Comparison of ENCODE assay signal across 8 mouse cellular contexts in genomic region chr7:133121661-133122378, GRCm38 (mm10). TPM values are rescaled to one million over a fixed set of nuclear protein-coding genes. Genes with fewer than 3 reads are reported as not detected.
DNase-seq lines count a peak whose midpoint lies in the region; ATAC-seq and TF ChIP-seq lines count a peak whose summit lies in the region.

No protein-coding gene starts in this region.

- no peaks in the 10 kb centered on the region; the same call in 1 of the 2 replicates for H3K4me1 ChIP-seq in brown adipose tissue, adult 24 weeks (ENCODE audit: control insufficient read depth, insufficient read depth, insufficient read length, low read length)
- peaks cover 4% of the 10 kb centered on the region; the same call in 1 of the 2 replicates for H3K4me1 ChIP-seq in forebrain, postnatal 0 days (ENCODE audit: insufficient read depth)
- peaks cover 50% of the 10 kb centered on the region for H3K4me1 ChIP-seq in hindbrain, embryonic 15.5 days (replicated peaks)
- H3K4me1 ChIP-seq in liver, embryonic 15.5 days (replicated peaks) = peaks cover 49% of the 10 kb centered on the region
- H3K4me1 ChIP-seq in neural tube, embryonic 14.5 days (ENCODE audit: control insufficient read depth, insufficient read depth, low read length) = peaks cover 42% of the 10 kb centered on the region

- TF ChIP-seq CTCF in forebrain, postnatal 0 days (IDR thresholded peaks at IDR 0.05; ENCODE audit: low read depth) = no peak

- H3K27me3 ChIP-seq in forebrain, postnatal 0 days (ENCODE audit: insufficient read depth, low read length) = no peaks in the 10 kb centered on the region; the same call in 1 of the 2 replicates
- no peaks in the 10 kb centered on the region for H3K27me3 ChIP-seq in hindbrain, embryonic 15.5 days
- H3K27me3 ChIP-seq in liver, embryonic 15.5 days = peaks cover 71% of the 10 kb centered on the region
- H3K27me3 ChIP-seq in neural tube, embryonic 14.5 days (ENCODE audit: control insufficient read depth, insufficient read depth, low read length) = no peaks in the 10 kb centered on the region

- no peaks in the 10 kb centered on the region for H3K36me3 ChIP-seq in forebrain, postnatal 0 days (ENCODE audit: insufficient read depth)
- H3K36me3 ChIP-seq in hindbrain, embryonic 15.5 days = no peaks in the 10 kb centered on the region
- H3K36me3 ChIP-seq in liver, embryonic 15.5 days (replicated peaks) = no peaks in the 10 kb centered on the region
- H3K36me3 ChIP-seq in neural tube, embryonic 14.5 days (ENCODE audit: control insufficient read depth, insufficient read depth, low read length) = no peaks in the 10 kb centered on the region

- WGBS in forebrain, postnatal 0 days = 3% methylated on average over 71 of the region's 94 CpGs
- under 1% methylated on average over 79 of the region's 94 CpGs for WGBS in hindbrain, embryonic 15.5 days
- WGBS in liver, embryonic 15.5 days (ENCODE audit: insufficient replicate concordance) = under 1% methylated on average over 93 of the region's 94 CpGs
- under 1% methylated on average over 78 of the region's 94 CpGs for WGBS in neural tube, embryonic 14.5 days

- peak overlapping the region; percentile 80 for H3K9ac ChIP-seq in forebrain, postnatal 0 days
- peak overlapping the region; percentile 92 for H3K9ac ChIP-seq in hindbrain, embryonic 15.5 days
- peak overlapping the region; percentile 56 for H3K9ac ChIP-seq in liver, embryonic 15.5 days
- H3K9ac ChIP-seq in neural tube, embryonic 14.5 days (replicated peaks; ENCODE audit: low read depth, low read length) = peak overlapping the region; percentile 84

- peak; percentile 38 for DNase-seq in right cerebral cortex, postnatal 25 days
- DNase-seq in right cerebral cortex, adult 18-20 months = no peak
- DNase-seq in forebrain, postnatal 0 days = peak; percentile 52
- DNase-seq in ovary, postnatal 10 days (ENCODE audit: low spot score) = no peak

- peak overlapping the region; percentile 100 for H3K4me3 ChIP-seq in brown adipose tissue, adult 24 weeks (ENCODE audit: insufficient read depth, low read depth, low read length)
- H3K4me3 ChIP-seq in forebrain, postnatal 0 days (ENCODE audit: low read depth, low read length) = peak overlapping the region; percentile 79
- H3K4me3 ChIP-seq in hindbrain, embryonic 15.5 days = peak overlapping the region; percentile 86
- peak overlapping the region; percentile 67 for H3K4me3 ChIP-seq in liver, embryonic 15.5 days (replicated peaks)
- peak overlapping the region; percentile 67 for H3K4me3 ChIP-seq in neural tube, embryonic 14.5 days (ENCODE audit: low read depth, low read length)

- H3K9me3 ChIP-seq in forebrain, postnatal 0 days (ENCODE audit: low read length) = no peaks in the 10 kb centered on the region
- H3K9me3 ChIP-seq in hindbrain, embryonic 15.5 days = no peaks in the 10 kb centered on the region
- H3K9me3 ChIP-seq in liver, embryonic 15.5 days (replicated peaks) = no peaks in the 10 kb centered on the region
- no peaks in the 10 kb centered on the region for H3K9me3 ChIP-seq in neural tube, embryonic 14.5 days (ENCODE audit: control insufficient read depth, low read length)

- H3K4me2 ChIP-seq in forebrain, postnatal 0 days (ENCODE audit: low read depth) = peak overlapping the region; percentile 99
- peak overlapping the region; percentile 99 for H3K4me2 ChIP-seq in hindbrain, embryonic 15.5 days
- peak overlapping the region; percentile 90 for H3K4me2 ChIP-seq in liver, embryonic 15.5 days
- peak overlapping the region; percentile 99 for H3K4me2 ChIP-seq in neural tube, embryonic 14.5 days (ENCODE audit: low read depth, low read length)

- H3K27ac ChIP-seq in brown adipose tissue, adult 24 weeks (replicated peaks; ENCODE audit: low read depth, low read length) = peak overlapping the region; percentile 87
- H3K27ac ChIP-seq in forebrain, postnatal 0 days (ENCODE audit: low read depth, low read length) = peak overlapping the region; percentile 89
- peak overlapping the region; percentile 95 for H3K27ac ChIP-seq in hindbrain, embryonic 15.5 days (replicated peaks)
- peak overlapping the region; percentile 81 for H3K27ac ChIP-seq in liver, embryonic 15.5 days (replicated peaks)
- H3K27ac ChIP-seq in neural tube, embryonic 14.5 days (ENCODE audit: low read depth, low read length) = peak overlapping the region; percentile 89

- peak; percentile 15; the same call in 1 of the 2 replicates for ATAC-seq in forebrain, postnatal 0 days
- ATAC-seq in hindbrain, embryonic 15.5 days (ENCODE audit: low FRiP score, low read depth) = no peak
- no peak for ATAC-seq in liver, embryonic 15.5 days (ENCODE audit: insufficient read depth)
- peak; percentile 22; the same call in 1 of the 2 replicates for ATAC-seq in neural tube, embryonic 14.5 days (ENCODE audit: low read depth)

RNA-seq across cellular contexts. Expression of gene Fgfr2, which starts 1.3 kb away (rescaled TPM):
- 6.1 and 12.0 TPM in 2 replicates for polyA plus RNA-seq in brown adipose tissue, adult 24 weeks (2012; ENCODE audit: insufficient read depth, insufficient read length, missing spikeins)
- total RNA-seq in forebrain, postnatal 0 days (2014; rRNA removed) = 36.9 and 47.6 TPM in 2 replicates
- 13.4 and 17.1 TPM in 2 replicates for polyA plus RNA-seq in forebrain, postnatal 0 days (2015; fragmentation: Nextera tagmentation; extraction: Ambion mirVana)
- 23.9 and 28.5 TPM in 2 replicates for polyA plus RNA-seq in hindbrain, embryonic 15.5 days (2015; fragmentation: Nextera tagmentation; extraction: Ambion mirVana)
- 10.5 and 12.0 TPM in 2 replicates for polyA plus RNA-seq in liver, embryonic 15.5 days (2015; fragmentation: Nextera tagmentation; extraction: Ambion mirVana)
- 28.1 and 32.0 TPM in 2 replicates for polyA plus RNA-seq in neural tube, embryonic 14.5 days (2014; fragmentation: Nextera tagmentation; extraction: Ambion mirVana)

RNA-seq across cellular contexts. Expression of gene Ctbp2, which starts 2.3 kb away (rescaled TPM):
- 14.9 and 21.0 TPM in 2 replicates for polyA plus RNA-seq in brown adipose tissue, adult 24 weeks (2012; ENCODE audit: insufficient read depth, insufficient read length, missing spikeins)
- total RNA-seq in forebrain, postnatal 0 days (2014; rRNA removed) = 63.3 and 80.3 TPM in 2 replicates
- polyA plus RNA-seq in forebrain, postnatal 0 days (2015; fragmentation: Nextera tagmentation; extraction: Ambion mirVana) = 32.4 and 35.2 TPM in 2 replicates
- 61.6 and 65.0 TPM in 2 replicates for polyA plus RNA-seq in hindbrain, embryonic 15.5 days (2015; fragmentation: Nextera tagmentation; extraction: Ambion mirVana)
- 8.1 and 8.7 TPM in 2 replicates for polyA plus RNA-seq in liver, embryonic 15.5 days (2015; fragmentation: Nextera tagmentation; extraction: Ambion mirVana)
- polyA plus RNA-seq in neural tube, embryonic 14.5 days (2014; fragmentation: Nextera tagmentation; extraction: Ambion mirVana) = 61.1 and 65.0 TPM in 2 replicates

Comparison
In these comparisons a context has a peak if more than half of its experiments do, and no peak if none do; other contexts are left out.
1. DNase-seq: peak in right cerebral cortex, postnatal 25 days (single experiment) and forebrain, postnatal 0 days (single experiment); none in right cerebral cortex, adult 18-20 months (single experiment) and ovary, postnatal 10 days (single experiment).
2. ATAC-seq: peak in forebrain, postnatal 0 days (single experiment) and neural tube, embryonic 14.5 days (single experiment); none in hindbrain, embryonic 15.5 days (single experiment) and liver, embryonic 15.5 days (single experiment).
3. Peak in every context shown above with its lines, with median percentiles within 50 percentile points of each other: H3K27ac ChIP-seq, H3K4me3 ChIP-seq, H3K4me2 ChIP-seq and H3K9ac ChIP-seq.